Mouse (Mus musculus) adipocyte (in vitro differentiated cells): ENCODE data around the gene Mapk8.

Experiments
- DNase-seq: peaks from one replicate; pipeline ENCODE4 v3.0.0-alpha.2; 2016; ENCODE audit warnings: low spot score

The Mapk8 gene

GRCm38 (mm10) chr14:33348146-33348545, 98.8 kb downstream of the Mapk8 start:
- DNase-seq: no peak

GRCm38 (mm10) chr14:33347738-33348137, 99.2 kb downstream of the Mapk8 start:
- DNase-seq: peak; percentile 67

- no peak for DNase-seq
These were observed 100.4 kb downstream of the Mapk8 start for GRCm38 (mm10) chr14:33346546-33346945.

GRCm38 (mm10) chr14:33343131-33343725, 103.7 kb downstream of the Mapk8 start:
- DNase-seq: no peak

GRCm38 (mm10) chr14:33338684-33339083, 108.3 kb downstream of the Mapk8 start:
- no peak for DNase-seq

GRCm38 (mm10) chr14:33335733-33336132, 111.2 kb downstream of the Mapk8 start:
- no peak for DNase-seq

GRCm38 (mm10) chr14:33334402-33334801, 112.6 kb downstream of the Mapk8 start:
- no peak for DNase-seq

- no peak for DNase-seq
These were observed 113.1 kb downstream of the Mapk8 start for GRCm38 (mm10) chr14:33333833-33334232.

GRCm38 (mm10) chr14:33331627-33332026, 115.3 kb downstream of the Mapk8 start:
- DNase-seq: no peak

- DNase-seq: no peak
These were observed 116.0 kb downstream of the Mapk8 start for GRCm38 (mm10) chr14:33330986-33331385.

- peak; percentile 56 for DNase-seq
These were observed 117.6 kb downstream of the Mapk8 start for GRCm38 (mm10) chr14:33329297-33329805.

- DNase-seq: no peak
These were observed 118.6 kb downstream of the Mapk8 start for GRCm38 (mm10) chr14:33328369-33328768.
